Mouse (Mus musculus) myocyte (in vitro differentiated cells): ENCODE data around the gene Sox6. TPM values are rescaled to one million over a fixed set of nuclear protein-coding genes. Genes with fewer than 3 reads are reported as not detected.

ENCODE experiments used
- H3K27me3 ChIP-seq: one replicate; pipeline ENCODE4 v1.6.1; 2011; ENCODE audit not compliant: control insufficient read depth, insufficient read depth, insufficient read length
- H3K36me3 ChIP-seq: one replicate; pipeline ENCODE4 v1.6.1; 2011; ENCODE audit not compliant: control insufficient read depth, insufficient read depth
- H3K4me2 ChIP-seq: one replicate; pipeline ENCODE4 v1.6.1; 2011; ENCODE audit warnings: low read depth, control low read depth
- H3K4me3 ChIP-seq: one replicate; pipeline ENCODE4 v1.5.1; 2011; ENCODE audit warnings: mild to moderate bottlenecking, control low read depth, moderate library complexity
- H3K79me2 ChIP-seq: one replicate; pipeline ENCODE4 v1.6.1; 2011; ENCODE audit not compliant: control insufficient read depth, insufficient read depth
- H3ac ChIP-seq: one replicate; pipeline ENCODE4 v1.6.1; 2011; ENCODE audit not compliant: control insufficient read depth, insufficient read length
- CEBPB ChIP-seq: IDR thresholded peaks from 2 replicates; pipeline ENCODE4 v1.6.1; 2011; ENCODE audit warnings: mild to moderate bottlenecking, moderate library complexity; ENCODE audit not compliant: poor library complexity, insufficient read depth, severe bottlenecking
- E2F4 ChIP-seq: IDR thresholded peaks from one replicate; pipeline ENCODE4 v1.6.1; 2011; ENCODE audit warnings: mild to moderate bottlenecking, control low read depth, moderate library complexity; ENCODE audit not compliant: insufficient read depth
- MAX ChIP-seq: IDR thresholded peaks from one replicate; pipeline ENCODE4 v1.6.1; 2011; ENCODE audit warnings: low read depth, mild to moderate bottlenecking, control low read depth
- MYOD1 ChIP-seq, 3 experiments: IDR thresholded peaks; one replicate each; pipeline ENCODE4 v1.6.1; 2011; ENCODE audit warnings: control low read depth in 2 of 3, low read depth in 2 of 3, mild to moderate bottlenecking in 2 of 3, moderate library complexity in 1 of 3; ENCODE audit not compliant: insufficient read length in 2 of 3, control insufficient read depth in 1 of 3
- MYOG ChIP-seq, 3 experiments: IDR thresholded peaks; one replicate each; pipeline ENCODE4 v1.6.1; 2011; ENCODE audit warnings: control low read depth in 2 of 3, low read depth in 2 of 3, mild to moderate bottlenecking in 2 of 3; ENCODE audit not compliant: insufficient read length in 2 of 3, control insufficient read depth in 1 of 3, insufficient read depth in 1 of 3
- POLR2A ChIP-seq: IDR thresholded peaks from one replicate; pipeline ENCODE4 v1.6.1; 2011; ENCODE audit warnings: low read depth, mild to moderate bottlenecking, control low read depth, moderate library complexity; ENCODE audit not compliant: insufficient read length
- POLR2AphosphoS2 ChIP-seq: IDR thresholded peaks from one replicate; pipeline ENCODE4 v1.6.1; 2011; ENCODE audit warnings: low read depth, control low read depth; ENCODE audit not compliant: insufficient read length
- REST ChIP-seq: IDR thresholded peaks from one replicate; pipeline ENCODE4 v1.6.1; 2011; ENCODE audit warnings: mild to moderate bottlenecking, control low read depth, moderate library complexity; ENCODE audit not compliant: insufficient read depth, insufficient read length
- SRF ChIP-seq: IDR thresholded peaks from one replicate; pipeline ENCODE4 v1.6.1; 2011; ENCODE audit warnings: low read depth; ENCODE audit not compliant: control insufficient read depth, insufficient read length
- TCF12 ChIP-seq: IDR thresholded peaks from one replicate; pipeline ENCODE4 v1.6.1; 2011; ENCODE audit warnings: mild to moderate bottlenecking, control low read depth; ENCODE audit not compliant: poor library complexity, insufficient read depth, severe bottlenecking
- TCF3 ChIP-seq: IDR thresholded peaks from one replicate; pipeline ENCODE4 v1.6.1; 2011; ENCODE audit warnings: low read depth, control low read depth; ENCODE audit not compliant: insufficient read length
- USF1 ChIP-seq: IDR thresholded peaks from one replicate; pipeline ENCODE4 v1.6.1; 2011; ENCODE audit warnings: low read depth, mild to moderate bottlenecking, control low read depth, moderate library complexity
- polyA plus RNA-seq: library from polyadenylated mRNA; unstranded; fragments of >200 nt; fragmentation: generic; extraction: Trizol; gene quantifications from one replicate; pipeline ENCODE4 v1.2.1, GENCODE M21; 2012; ENCODE audit warnings: missing spikeins

Sox6 gene
- polyA plus RNA-seq, 1 experiment: 0.11 TPM

GRCm38 (mm10) chr7:115865231-115865630 is 173.4 kb downstream of the Sox6 start:
- Histone ChIP-seq H3K27me3 (no peaks in the 10 kb centered on the region), H3K36me3 (no peaks in the 10 kb centered on the region), H3K4me2 (no peak overlapping the region), H3K79me2 (no peaks in the 10 kb centered on the region), H3K4me3 (no peak overlapping the region), H3ac (no peak overlapping the region)
- TF ChIP-seq MYOG (IDR thresholded peaks at IDR 0.05; ENCODE audit: control insufficient read depth in 1 of 3, insufficient read depth in 1 of 3, insufficient read length in 2 of 3, low read depth in 2 of 3) (no peak), POLR2AphosphoS2 (no peak), TCF12 (no peak), TCF3 (no peak), POLR2A (no peak), SRF (no peak), REST (no peak), E2F4 (no peak), USF1 (no peak), CEBPB (no peak), MAX (no peak), MYOD1 (IDR thresholded peaks at IDR 0.05; ENCODE audit: control insufficient read depth in 1 of 3, insufficient read length in 2 of 3, low read depth in 2 of 3) (no peak)

GRCm38 (mm10) chr7:115864411-115864810 is 174.2 kb downstream of the Sox6 start:
- H3K79me2 ChIP-seq: no peaks in the 10 kb centered on the region
- no peak overlapping the region for H3K4me2 ChIP-seq
- no peaks in the 10 kb centered on the region for H3K27me3 ChIP-seq
- no peak overlapping the region for H3K4me3 ChIP-seq
- no peak overlapping the region for H3ac ChIP-seq
- no peak for TF ChIP-seq MYOG (IDR thresholded peaks at IDR 0.05; ENCODE audit: control insufficient read depth in 1 of 3, insufficient read depth in 1 of 3, insufficient read length in 2 of 3, low read depth in 2 of 3)
- H3K36me3 ChIP-seq: no peaks in the 10 kb centered on the region

- no peak overlapping the region for H3ac ChIP-seq
- H3K79me2 ChIP-seq: no peaks in the 10 kb centered on the region
- H3K4me2 ChIP-seq: no peak overlapping the region
- H3K4me3 ChIP-seq: no peak overlapping the region
- no peak for TF ChIP-seq SRF
- TF ChIP-seq TCF12: no peak
- no peak for TF ChIP-seq CEBPB
- no peak for TF ChIP-seq MYOD1 (IDR thresholded peaks at IDR 0.05; ENCODE audit: control insufficient read depth in 1 of 3, insufficient read length in 2 of 3, low read depth in 2 of 3)
- no peak for TF ChIP-seq REST
- TF ChIP-seq E2F4: no peak
- no peak for TF ChIP-seq POLR2AphosphoS2
- TF ChIP-seq TCF3: no peak
- no peak for TF ChIP-seq POLR2A
- no peak for TF ChIP-seq MAX
- TF ChIP-seq MYOG (IDR thresholded peaks at IDR 0.05; ENCODE audit: control insufficient read depth in 1 of 3, insufficient read depth in 1 of 3, insufficient read length in 2 of 3, low read depth in 2 of 3): no peak
- TF ChIP-seq USF1: no peak
- no peaks in the 10 kb centered on the region for H3K36me3 ChIP-seq
- no peaks in the 10 kb centered on the region for H3K27me3 ChIP-seq
These were observed 178.8 kb downstream of the Sox6 start for GRCm38 (mm10) chr7:115859691-115860401.

GRCm38 (mm10) chr7:115851131-115851530 is 187.5 kb downstream of the Sox6 start:
- H3K4me2 ChIP-seq: no peak overlapping the region
- H3K4me3 ChIP-seq: no peak overlapping the region
- H3ac ChIP-seq: no peak overlapping the region
- H3K79me2 ChIP-seq: no peaks in the 10 kb centered on the region
- TF ChIP-seq SRF (no peak), E2F4 (no peak), POLR2AphosphoS2 (no peak), TCF3 (no peak), POLR2A (no peak), MYOG (IDR thresholded peaks at IDR 0.05; ENCODE audit: control insufficient read depth in 1 of 3, insufficient read depth in 1 of 3, insufficient read length in 2 of 3, low read depth in 2 of 3) (no peak), REST (no peak), USF1 (no peak), TCF12 (no peak), MAX (no peak), CEBPB (no peak), MYOD1 (IDR thresholded peaks at IDR 0.05; ENCODE audit: control insufficient read depth in 1 of 3, insufficient read length in 2 of 3, low read depth in 2 of 3) (no peak)
- no peaks in the 10 kb centered on the region for H3K36me3 ChIP-seq
- H3K27me3 ChIP-seq: no peaks in the 10 kb centered on the region

- no peak overlapping the region for H3ac ChIP-seq
- no peaks in the 10 kb centered on the region for H3K79me2 ChIP-seq
- H3K4me3 ChIP-seq: no peak overlapping the region
- no peak overlapping the region for H3K4me2 ChIP-seq
- no peaks in the 10 kb centered on the region for H3K36me3 ChIP-seq
- no peaks in the 10 kb centered on the region for H3K27me3 ChIP-seq
- TF ChIP-seq TCF12 (no peak), MAX (no peak)
These were observed 192.7 kb downstream of the Sox6 start for GRCm38 (mm10) chr7:115845791-115846366.
